Mouse (Mus musculus): ENCODE measurements at regions not wholly inside any gene's neighbourhood (a gene's known extent, or its start where the extent isn't known, plus 50 kb on each side); places are given as distances from the start of the nearest gene placed in this dataset.

DNA sequence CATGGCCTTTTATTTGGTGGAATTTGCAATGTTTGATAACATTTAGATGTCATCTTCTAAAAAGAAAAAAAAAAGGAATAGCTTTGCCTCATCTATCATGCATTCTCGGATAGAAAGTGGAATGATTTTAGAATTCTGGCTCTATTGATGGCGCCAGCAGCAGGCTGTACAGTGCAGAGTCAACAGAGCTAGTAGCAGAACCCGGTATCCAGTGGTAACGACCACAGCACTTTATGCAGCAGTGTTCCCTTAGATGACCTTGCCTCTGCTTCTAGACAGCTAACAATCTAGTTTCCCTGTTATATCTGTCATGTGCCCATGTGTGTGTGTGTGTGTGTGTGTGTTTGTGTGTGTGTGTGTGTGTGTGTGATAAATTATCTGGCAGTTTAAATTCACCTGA, 129.2 kb upstream of the Speer2 start:
- Histone ChIP-seq H3K4me1 (replicated peaks; ENCODE audit: control insufficient read depth, insufficient read depth, low read length) (no peaks in the 10 kb centered on the region), H3K9me3 (ENCODE audit: control insufficient read depth, low read length) (no peaks in the 10 kb centered on the region), H3K9ac (ENCODE audit: low read depth, low read length) (no peak overlapping the region), H3K27me3 (ENCODE audit: control insufficient read depth, insufficient read depth, low read length) (no peaks in the 10 kb centered on the region), H3K4me2 (replicated peaks; ENCODE audit: low read depth, low read length) (no peak overlapping the region), H3K4me3 (ENCODE audit: low read depth, low read length) (no peak overlapping the region), H3K27ac (ENCODE audit: low read depth, low read length) (no peak overlapping the region), H3K36me3 (ENCODE audit: control insufficient read depth, insufficient read depth, low read length) (no peaks in the 10 kb centered on the region)
- DNase-seq (ENCODE audit: low spot score): no peak
- ATAC-seq (ENCODE audit: low FRiP score): no peak
- 85% methylated on average over 4 of the region's 4 CpGs for WGBS

DNA sequence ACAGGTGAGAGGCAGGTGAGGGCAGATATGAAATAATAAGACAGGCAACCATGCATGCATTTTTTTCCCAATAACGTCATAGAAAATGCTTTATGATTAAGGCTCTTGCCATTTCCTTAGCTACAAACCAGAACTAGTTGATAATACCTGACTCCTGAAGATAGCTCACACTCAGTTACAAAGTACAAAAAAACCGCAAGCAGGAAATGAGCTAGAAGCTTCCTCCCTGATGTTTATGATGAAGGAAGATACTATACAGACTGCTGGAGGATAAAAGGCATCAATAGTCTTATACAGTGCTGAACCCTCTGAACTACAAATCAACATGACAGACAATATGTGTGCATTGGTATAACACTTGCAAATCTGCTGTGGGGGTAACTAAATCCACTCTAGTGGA, 143.3 kb upstream of the Speer2 start:
- Histone ChIP-seq H3K4me2 (replicated peaks; ENCODE audit: low read depth, low read length) (no peak overlapping the region), H3K9me3 (ENCODE audit: control insufficient read depth, low read length) (no peaks in the 10 kb centered on the region), H3K9ac (ENCODE audit: low read depth, low read length) (no peak overlapping the region), H3K27me3 (ENCODE audit: control insufficient read depth, insufficient read depth, low read length) (no peaks in the 10 kb centered on the region), H3K36me3 (ENCODE audit: control insufficient read depth, insufficient read depth, low read length) (no peaks in the 10 kb centered on the region), H3K4me1 (replicated peaks; ENCODE audit: control insufficient read depth, insufficient read depth, low read length) (no peaks in the 10 kb centered on the region), H3K27ac (ENCODE audit: low read depth, low read length) (no peak overlapping the region), H3K4me3 (ENCODE audit: low read depth, low read length) (no peak overlapping the region)
- DNase-seq (ENCODE audit: low spot score) (no peak), ATAC-seq (ENCODE audit: low FRiP score) (no peak)
- 86% methylated on average over 2 of the region's 2 CpGs for WGBS

DNA sequence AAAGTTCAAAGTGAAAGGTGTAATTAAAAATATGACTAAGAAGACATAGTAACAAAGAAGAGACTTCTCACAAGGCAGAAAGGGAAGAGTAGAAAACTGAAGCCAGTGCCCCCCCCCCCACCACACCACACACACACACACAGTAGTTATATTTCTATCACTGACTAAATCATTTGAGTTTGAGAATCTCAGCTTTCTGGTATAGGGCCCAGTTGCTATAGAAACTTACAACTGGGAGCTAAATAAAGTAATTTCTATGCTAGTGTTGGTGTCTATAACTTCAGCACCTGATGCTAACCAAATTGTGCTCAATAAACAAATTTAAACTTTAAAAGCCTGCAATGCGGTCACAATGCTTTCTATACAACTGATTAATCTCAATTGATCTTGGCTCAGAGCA, 153.4 kb upstream of the Speer2 start:
- Histone ChIP-seq H3K4me1 (replicated peaks; ENCODE audit: control insufficient read depth, insufficient read depth, low read length) (no peaks in the 10 kb centered on the region), H3K36me3 (ENCODE audit: control insufficient read depth, insufficient read depth, low read length) (no peaks in the 10 kb centered on the region), H3K4me2 (replicated peaks; ENCODE audit: low read depth, low read length) (no peak overlapping the region), H3K27me3 (ENCODE audit: control insufficient read depth, insufficient read depth, low read length) (no peaks in the 10 kb centered on the region), H3K4me3 (ENCODE audit: low read depth, low read length) (no peak overlapping the region), H3K27ac (ENCODE audit: low read depth, low read length) (no peak overlapping the region), H3K9ac (ENCODE audit: low read depth, low read length) (no peak overlapping the region), H3K9me3 (ENCODE audit: control insufficient read depth, low read length) (no peaks in the 10 kb centered on the region)
- ATAC-seq (ENCODE audit: low FRiP score): no peak
- DNase-seq (ENCODE audit: low spot score): no peak
- WGBS: 100% methylated on average over 1 of the region's 1 CpGs

DNA sequence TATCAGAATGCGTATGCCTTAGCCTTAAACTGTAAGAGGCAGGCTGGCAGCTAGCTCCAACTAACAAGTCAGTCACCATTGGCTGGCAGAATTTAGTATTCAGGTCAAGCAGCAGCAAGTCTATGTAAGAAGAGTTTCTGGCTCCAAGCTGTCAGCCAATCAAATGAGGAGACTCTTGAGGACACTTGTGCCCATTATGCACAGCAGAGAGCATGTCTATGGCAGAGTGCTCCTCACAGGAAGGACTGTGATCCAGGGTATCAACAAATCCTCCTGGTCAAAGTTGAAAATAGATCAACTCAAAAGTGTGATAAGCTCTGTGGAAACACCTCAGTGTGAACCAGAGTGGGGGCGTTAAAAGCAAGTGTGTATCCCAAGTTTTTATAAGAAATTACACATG, 156.0 kb upstream of the Speer2 start:
- Histone ChIP-seq H3K4me3 (ENCODE audit: low read depth, low read length) (no peak overlapping the region), H3K27ac (ENCODE audit: low read depth, low read length) (no peak overlapping the region), H3K4me2 (replicated peaks; ENCODE audit: low read depth, low read length) (no peak overlapping the region), H3K4me1 (replicated peaks; ENCODE audit: control insufficient read depth, insufficient read depth, low read length) (no peaks in the 10 kb centered on the region), H3K27me3 (ENCODE audit: control insufficient read depth, insufficient read depth, low read length) (no peaks in the 10 kb centered on the region), H3K9ac (ENCODE audit: low read depth, low read length) (no peak overlapping the region), H3K9me3 (ENCODE audit: control insufficient read depth, low read length) (no peaks in the 10 kb centered on the region), H3K36me3 (ENCODE audit: control insufficient read depth, insufficient read depth, low read length) (no peaks in the 10 kb centered on the region)
- ATAC-seq (ENCODE audit: low FRiP score) (no peak), DNase-seq (ENCODE audit: low spot score) (no peak)
- WGBS: 90% methylated on average over 2 of the region's 2 CpGs

DNA sequence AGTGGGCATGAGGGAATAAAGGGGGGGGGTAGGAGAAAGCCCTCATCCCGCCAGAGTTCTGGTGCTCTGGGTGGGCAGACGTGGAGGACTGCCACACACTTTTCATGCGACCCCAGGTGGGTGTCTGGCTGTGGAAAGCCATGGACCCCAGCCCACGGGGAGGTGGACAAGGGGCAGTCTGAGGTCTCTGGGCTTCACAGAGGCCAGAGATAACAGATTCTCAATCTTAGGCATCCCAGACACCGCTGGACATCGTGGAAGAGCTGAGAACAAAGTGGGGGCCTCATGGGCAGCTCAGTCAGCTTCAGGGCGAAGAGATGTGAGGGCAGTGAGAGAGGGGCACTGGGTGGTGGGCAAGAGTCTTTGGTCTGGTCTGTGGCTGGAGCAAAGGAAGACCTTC, 157.9 kb upstream of the Speer2 start:
- Histone ChIP-seq H3K27ac (ENCODE audit: low read depth, low read length) (no peak overlapping the region), H3K9ac (ENCODE audit: low read depth, low read length) (no peak overlapping the region), H3K9me3 (ENCODE audit: control insufficient read depth, low read length) (no peaks in the 10 kb centered on the region), H3K27me3 (ENCODE audit: control insufficient read depth, insufficient read depth, low read length) (no peaks in the 10 kb centered on the region), H3K4me2 (replicated peaks; ENCODE audit: low read depth, low read length) (no peak overlapping the region), H3K4me1 (replicated peaks; ENCODE audit: control insufficient read depth, insufficient read depth, low read length) (no peaks in the 10 kb centered on the region), H3K36me3 (ENCODE audit: control insufficient read depth, insufficient read depth, low read length) (no peaks in the 10 kb centered on the region), H3K4me3 (ENCODE audit: low read depth, low read length) (no peak overlapping the region)
- ATAC-seq (ENCODE audit: low FRiP score) (no peak), DNase-seq (ENCODE audit: low spot score) (no peak)
- WGBS: 92% methylated on average over 7 of the region's 7 CpGs

DNA sequence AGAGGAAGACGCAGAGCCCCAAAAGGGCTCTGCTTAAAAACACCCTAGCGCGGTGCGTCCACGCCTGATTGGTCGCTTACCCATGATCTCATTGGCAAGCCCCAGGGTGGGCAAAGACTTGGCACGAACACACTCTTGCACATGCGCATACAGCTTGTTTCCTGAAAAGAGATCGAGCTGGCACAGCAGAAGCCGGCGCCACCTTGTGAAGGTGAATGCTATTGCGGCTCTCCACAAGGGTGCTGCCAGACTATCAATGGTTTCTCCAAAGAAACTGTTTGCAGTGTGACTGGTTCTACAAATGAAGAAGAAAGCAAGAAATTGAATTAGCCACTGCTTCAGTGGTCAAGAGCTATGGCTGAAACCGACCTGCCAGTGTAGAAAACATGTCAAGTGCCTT, 165.1 kb upstream of the Speer2 start:
- ATAC-seq (ENCODE audit: low FRiP score) (no peak), DNase-seq (ENCODE audit: low spot score) (peak; percentile 25)
- H3K4me1 ChIP-seq (replicated peaks; ENCODE audit: control insufficient read depth, insufficient read depth, low read length): no peaks in the 10 kb centered on the region
- no peak overlapping the region for H3K4me2 ChIP-seq (replicated peaks; ENCODE audit: low read depth, low read length)
- no peak overlapping the region for H3K27ac ChIP-seq (ENCODE audit: low read depth, low read length)
- H3K27me3 ChIP-seq (ENCODE audit: control insufficient read depth, insufficient read depth, low read length): no peaks in the 10 kb centered on the region
- no peak overlapping the region for H3K9ac ChIP-seq (ENCODE audit: low read depth, low read length)
- WGBS: 82% methylated on average over 13 of the region's 13 CpGs
- no peak overlapping the region for H3K4me3 ChIP-seq (ENCODE audit: low read depth, low read length)
- H3K9me3 ChIP-seq (ENCODE audit: control insufficient read depth, low read length): no peaks in the 10 kb centered on the region
- H3K36me3 ChIP-seq (ENCODE audit: control insufficient read depth, insufficient read depth, low read length): no peaks in the 10 kb centered on the region

DNA sequence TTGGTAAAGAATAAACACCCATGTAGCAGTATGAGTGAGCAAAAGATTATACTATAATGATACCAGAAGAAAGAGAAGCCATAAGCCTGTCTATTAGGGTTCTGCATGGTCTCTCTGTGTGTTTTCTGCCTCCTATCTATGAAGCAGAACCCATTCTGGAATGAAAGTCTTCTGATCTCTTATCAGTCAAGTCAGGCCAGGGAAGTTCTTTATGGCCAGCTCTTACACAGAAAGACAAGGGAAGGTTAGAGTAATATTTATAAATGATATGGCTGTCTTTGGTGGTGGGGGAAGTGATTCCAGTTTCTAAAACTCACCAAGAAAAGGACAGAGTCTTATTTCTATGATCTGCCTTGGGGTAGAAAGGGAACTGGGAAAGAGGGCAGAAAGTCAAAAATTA, 182.0 kb upstream of the Speer2 start:
- ATAC-seq (ENCODE audit: low FRiP score) (no peak), DNase-seq (ENCODE audit: low spot score) (no peak)
- Histone ChIP-seq H3K4me3 (ENCODE audit: low read depth, low read length) (no peak overlapping the region), H3K4me2 (replicated peaks; ENCODE audit: low read depth, low read length) (no peak overlapping the region), H3K9me3 (ENCODE audit: control insufficient read depth, low read length) (no peaks in the 10 kb centered on the region), H3K9ac (ENCODE audit: low read depth, low read length) (no peak overlapping the region), H3K4me1 (replicated peaks; ENCODE audit: control insufficient read depth, insufficient read depth, low read length) (no peaks in the 10 kb centered on the region), H3K27ac (ENCODE audit: low read depth, low read length) (no peak overlapping the region), H3K36me3 (ENCODE audit: control insufficient read depth, insufficient read depth, low read length) (no peaks in the 10 kb centered on the region), H3K27me3 (ENCODE audit: control insufficient read depth, insufficient read depth, low read length) (no peaks in the 10 kb centered on the region)

DNA sequence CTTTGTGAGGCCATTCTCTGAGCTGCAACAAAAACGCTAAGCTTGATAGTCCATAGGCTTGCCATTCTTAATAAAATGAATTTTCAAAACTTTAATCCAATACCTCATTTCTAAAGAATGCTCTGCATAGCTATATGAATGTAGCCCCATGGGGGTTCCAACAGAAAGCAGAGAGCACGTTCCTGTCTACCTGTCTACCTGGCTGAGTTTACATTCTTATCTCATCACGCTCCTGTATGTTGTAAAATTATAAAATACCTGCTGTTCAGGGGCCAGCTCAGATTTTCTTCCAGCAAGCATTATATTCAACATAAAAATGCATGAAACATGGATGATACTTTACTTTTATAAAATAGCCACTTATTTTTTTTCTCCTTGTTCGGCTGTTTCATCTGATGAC, 182.5 kb upstream of the Speer2 start:
- Histone ChIP-seq H3K27me3 (ENCODE audit: control insufficient read depth, insufficient read depth, low read length) (no peaks in the 10 kb centered on the region), H3K36me3 (ENCODE audit: control insufficient read depth, insufficient read depth, low read length) (no peaks in the 10 kb centered on the region), H3K27ac (ENCODE audit: low read depth, low read length) (no peak overlapping the region), H3K4me1 (replicated peaks; ENCODE audit: control insufficient read depth, insufficient read depth, low read length) (no peaks in the 10 kb centered on the region), H3K9ac (ENCODE audit: low read depth, low read length) (no peak overlapping the region), H3K4me2 (replicated peaks; ENCODE audit: low read depth, low read length) (no peak overlapping the region), H3K4me3 (ENCODE audit: low read depth, low read length) (no peak overlapping the region), H3K9me3 (ENCODE audit: control insufficient read depth, low read length) (no peaks in the 10 kb centered on the region)
- no peak for ATAC-seq (ENCODE audit: low FRiP score)
- no peak for DNase-seq (ENCODE audit: low spot score)
- WGBS: 65% methylated on average over 4 of the region's 4 CpGs

DNA sequence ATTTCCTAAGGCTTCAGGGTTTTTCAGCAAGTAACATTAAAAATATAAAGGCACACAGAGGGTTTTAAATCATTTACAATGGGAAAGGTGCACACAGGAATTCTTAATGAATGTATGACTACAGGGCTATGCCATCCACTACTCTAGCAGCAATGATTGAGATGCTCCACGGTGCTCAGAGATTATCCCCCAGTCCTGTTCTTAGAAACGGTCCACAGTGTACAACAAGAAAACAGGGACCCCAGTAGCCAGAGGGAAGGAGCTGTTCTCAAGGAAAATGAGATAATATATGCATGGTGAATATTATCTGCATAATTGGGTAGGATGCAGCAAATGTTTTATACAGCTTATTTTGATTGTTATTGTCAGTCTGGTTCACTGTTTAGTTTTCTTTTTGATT, 186.3 kb upstream of the Speer2 start:
- 72% methylated on average over 2 of the region's 2 CpGs for WGBS
- H3K4me1 ChIP-seq (replicated peaks; ENCODE audit: control insufficient read depth, insufficient read depth, low read length): no peaks in the 10 kb centered on the region
- no peaks in the 10 kb centered on the region for H3K36me3 ChIP-seq (ENCODE audit: control insufficient read depth, insufficient read depth, low read length)
- no peaks in the 10 kb centered on the region for H3K9me3 ChIP-seq (ENCODE audit: control insufficient read depth, low read length)
- H3K4me2 ChIP-seq (replicated peaks; ENCODE audit: low read depth, low read length): no peak overlapping the region
- no peak overlapping the region for H3K4me3 ChIP-seq (ENCODE audit: low read depth, low read length)
- DNase-seq (ENCODE audit: low spot score) (no peak), ATAC-seq (ENCODE audit: low FRiP score) (no peak)
- no peak overlapping the region for H3K9ac ChIP-seq (ENCODE audit: low read depth, low read length)
- no peak overlapping the region for H3K27ac ChIP-seq (ENCODE audit: low read depth, low read length)
- H3K27me3 ChIP-seq (ENCODE audit: control insufficient read depth, insufficient read depth, low read length): no peaks in the 10 kb centered on the region
